Mouse (Mus musculus) lung, adult 10 weeks (tissue): ENCODE measurements around the gene Gm7982. TPM values are rescaled to one million over a fixed set of nuclear protein-coding genes. Genes with fewer than 3 reads are reported as not detected.

Experiments
- polyA plus RNA-seq: library from polyadenylated mRNA; stranded (reverse); fragments of 350-450 nt; fragmentation: Illumina TruSeq; extraction: RNeasy Lipid Tissue Mini Kit (QIAGEN cat#74804); gene quantifications from one replicate; pipeline ENCODE4 v1.2.3, GENCODE M21; 2014; ENCODE audit warnings: low read depth, low replicate concordance; ENCODE audit not compliant: insufficient read depth

The Gm7982 gene
- polyA plus RNA-seq = not detected

GRCm38 (mm10) chr5:95741714-95742113 is at the start of gene Gm7982:
TSS of gene Gm7982 (plus strand) at chr5:95742014.

DNA sequence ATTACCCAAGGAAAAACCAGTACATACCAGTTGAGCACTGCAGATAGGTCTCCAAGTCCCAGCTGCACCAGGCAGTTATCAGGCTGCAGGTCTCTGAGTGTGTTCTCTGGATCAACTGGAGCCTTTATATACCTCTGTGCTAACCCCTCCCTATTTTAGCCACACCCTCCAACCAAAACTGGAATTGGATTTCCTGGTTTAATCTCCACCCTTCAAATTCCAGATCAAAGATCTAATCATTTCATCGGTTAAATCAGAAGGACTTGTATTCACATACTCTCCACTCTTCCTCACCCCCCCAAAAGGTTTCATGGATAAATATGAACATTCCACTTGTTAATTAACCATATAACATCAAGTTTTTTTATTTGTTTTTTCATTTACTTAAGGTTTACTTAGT is 5.7 kb upstream of the Gm7982 start, which contains the start of gene Gm7978:
TSS of gene Gm7978 (minus strand) at position 101 of the 400 bp plus-strand sequence.

GRCm38 (mm10) chr5:95775690-95776089 is 33.9 kb downstream of the Gm7982 start, which contains the start of gene E330014E10Rik:
TSS of gene E330014E10Rik (plus strand) at chr5:95775990.

Other genes starting within 250 kb of the Gm7982 start
- gene Gm3286, start 231.3 kb upstream of the Gm7982 start, polyA plus RNA-seq = not detected
- gene Gm7971, start 147.1 kb upstream of the Gm7982 start, polyA plus RNA-seq = not detected
- not detected for gene Gm7978, start 5.8 kb upstream of the Gm7982 start, polyA plus RNA-seq
- not detected for gene E330014E10Rik, start 34.0 kb downstream of the Gm7982 start, polyA plus RNA-seq
- gene Cxcl13, start 214.9 kb downstream of the Gm7982 start, polyA plus RNA-seq = 25.6 TPM